Mouse (Mus musculus) forebrain, embryonic 16.5 days (tissue): ENCODE measurements around the gene Plekhb1. TPM values are rescaled to one million over a fixed set of nuclear protein-coding genes. Genes with fewer than 3 reads are reported as not detected.

ENCODE experiments used
- ATAC-seq: fragments of 200-750 bp; cut with Nextera tagmentation; 2 replicates; pipeline ENCODE4 v1.8.0; 2017; ENCODE audit warnings: mild to moderate bottlenecking, moderate library complexity
- H3K27ac ChIP-seq: fragments of 300-500 bp; sonication (generic); 2 replicates; pipeline ENCODE4 v1.5.1; 2014; ENCODE audit warnings: low read length, control low read depth
- H3K27me3 ChIP-seq: fragments of 300-500 bp; sonication (generic); replicated peaks from 2 replicates; pipeline ENCODE4 v1.6.1; 2014; ENCODE audit warnings: low read length; ENCODE audit not compliant: control insufficient read depth, insufficient read depth
- H3K36me3 ChIP-seq: fragments of 300-500 bp; sonication (generic); 2 replicates; pipeline ENCODE4 v1.6.1; 2014; ENCODE audit not compliant: control insufficient read depth, insufficient read depth
- H3K4me1 ChIP-seq: fragments of 300-500 bp; sonication (generic); replicated peaks from 2 replicates; pipeline ENCODE4 v1.6.1; 2014; ENCODE audit warnings: low read length; ENCODE audit not compliant: control insufficient read depth, insufficient read depth
- H3K4me2 ChIP-seq: fragments of 300-500 bp; sonication (generic); 2 replicates; pipeline ENCODE4 v1.6.1; 2014; ENCODE audit warnings: mild to moderate bottlenecking, low read length, control low read depth
- H3K4me3 ChIP-seq: fragments of 300-500 bp; sonication (generic); replicated peaks from 2 replicates; pipeline ENCODE4 v1.5.1; 2014; ENCODE audit warnings: mild to moderate bottlenecking, low read length, control low read depth
- H3K9ac ChIP-seq: fragments of 300-500 bp; sonication (generic); replicated peaks from 2 replicates; pipeline ENCODE4 v1.6.1; 2014; ENCODE audit warnings: low read depth, low read length, control low read depth
- H3K9me3 ChIP-seq: fragments of 300-500 bp; sonication (generic); 2 replicates; pipeline ENCODE4 v1.6.1; 2016; ENCODE audit warnings: low read length; ENCODE audit not compliant: control insufficient read depth
- WGBS: fragments of 180-500 bp; shearing (Covaris S2); extraction: QIAGEN DNeasy Blood & Tissue Kit; methylation state at CpG from one replicate; pipeline ENCODE4 v1.1.7; 2014; 5-methylcytosine and 5-hydroxymethylcytosine counted together
- polyA plus RNA-seq: library from polyadenylated mRNA; unstranded; fragments of >200 nt; fragmentation: Nextera tagmentation; extraction: Ambion mirVana; gene quantifications from 2 replicates; pipeline ENCODE4 v1.2.1, GENCODE M21; 2015

The Plekhb1 gene
- polyA plus RNA-seq, 1 experiment from 2014 or later, result 7.1 TPM

GRCm38 (mm10) chr7:100663190-100663589, 976 bp upstream of the Plekhb1 start:
- peak; percentile 82 for ATAC-seq
- WGBS, result under 1% methylated on average over 13 of the region's 13 CpGs
- Histone ChIP-seq H3K27me3 (no peaks in the 10 kb centered on the region), H3K27ac (peak overlapping the region; percentile 28; the same call in 1 of the 2 replicates), H3K9ac (peak overlapping the region; percentile 39; the same call in 1 of the 2 replicates), H3K36me3 (no peaks in the 10 kb centered on the region), H3K4me1 (peaks cover 12% of the 10 kb centered on the region), H3K4me2 (peak overlapping the region; percentile 46), H3K9me3 (no peaks in the 10 kb centered on the region), H3K4me3 (no peak overlapping the region)

- no peak overlapping the region for H3K4me2 ChIP-seq
- H3K4me1 ChIP-seq, result peaks cover 13% of the 10 kb centered on the region
- H3K27me3 ChIP-seq, result no peaks in the 10 kb centered on the region
- H3K4me3 ChIP-seq, result no peak overlapping the region
- 92% methylated on average over 7 of the region's 7 CpGs for WGBS
- no peak overlapping the region for H3K27ac ChIP-seq
- ATAC-seq, result no peak
- H3K9ac ChIP-seq, result no peak overlapping the region
- no peaks in the 10 kb centered on the region for H3K36me3 ChIP-seq
- H3K9me3 ChIP-seq, result no peaks in the 10 kb centered on the region
These were observed 950 bp downstream of the Plekhb1 start for GRCm38 (mm10) chr7:100661264-100661663.

GRCm38 (mm10) chr7:100658093-100658578, 4.1 kb downstream of the Plekhb1 start:
- H3K27me3 ChIP-seq, result no peaks in the 10 kb centered on the region
- peak overlapping the region; percentile 38 for H3K4me2 ChIP-seq
- H3K27ac ChIP-seq, result no peak overlapping the region
- peak; percentile 39; the same call in 1 of the 2 replicates for ATAC-seq
- no peak overlapping the region for H3K9ac ChIP-seq
- peaks cover 11% of the 10 kb centered on the region for H3K4me1 ChIP-seq
- H3K4me3 ChIP-seq, result no peak overlapping the region
- no peaks in the 10 kb centered on the region for H3K36me3 ChIP-seq
- WGBS, result 35% methylated on average over 18 of the region's 18 CpGs
- H3K9me3 ChIP-seq, result no peaks in the 10 kb centered on the region

- H3K4me3 ChIP-seq, result no peak overlapping the region
- 53% methylated on average over 5 of the region's 5 CpGs for whole genome bisulfite sequencing
- H3K9ac ChIP-seq, result no peak overlapping the region
- H3K27ac ChIP-seq, result no peak overlapping the region
- no peak for ATAC-seq
- H3K27me3 ChIP-seq, result no peaks in the 10 kb centered on the region
- no peak overlapping the region for H3K4me2 ChIP-seq
- no peaks in the 10 kb centered on the region for H3K36me3 ChIP-seq
- peaks cover 9% of the 10 kb centered on the region for H3K4me1 ChIP-seq
- no peaks in the 10 kb centered on the region for H3K9me3 ChIP-seq
These were observed 5.5 kb downstream of the Plekhb1 start for GRCm38 (mm10) chr7:100656739-100657138.

GRCm38 (mm10) chr7:100654441-100654840, 7.8 kb downstream of the Plekhb1 start:
- Histone ChIP-seq H3K4me1 (peaks cover 9% of the 10 kb centered on the region), H3K9ac (no peak overlapping the region), H3K4me2 (no peak overlapping the region), H3K27ac (no peak overlapping the region), H3K27me3 (no peaks in the 10 kb centered on the region), H3K4me3 (no peak overlapping the region), H3K9me3 (no peaks in the 10 kb centered on the region), H3K36me3 (no peaks in the 10 kb centered on the region)
- no peak for ATAC-seq
- WGBS, result 87% methylated on average over 8 of the region's 8 CpGs

GRCm38 (mm10) chr7:100653480-100654266, 8.5 kb downstream of the Plekhb1 start:
- WGBS, result 50% methylated on average over 9 of the region's 9 CpGs
- peaks cover 9% of the 10 kb centered on the region for H3K4me1 ChIP-seq
- H3K4me2 ChIP-seq, result no peak overlapping the region
- no peaks in the 10 kb centered on the region for H3K9me3 ChIP-seq
- H3K4me3 ChIP-seq, result no peak overlapping the region
- H3K36me3 ChIP-seq, result no peaks in the 10 kb centered on the region
- H3K27ac ChIP-seq, result no peak overlapping the region
- H3K9ac ChIP-seq, result no peak overlapping the region
- no peaks in the 10 kb centered on the region for H3K27me3 ChIP-seq
- peak; percentile 73 for ATAC-seq

GRCm38 (mm10) chr7:100651011-100651410, 11.2 kb downstream of the Plekhb1 start:
- no peak for ATAC-seq
- H3K9me3 ChIP-seq, result no peaks in the 10 kb centered on the region
- no peaks in the 10 kb centered on the region for H3K27me3 ChIP-seq
- peaks cover 6% of the 10 kb centered on the region for H3K4me1 ChIP-seq
- no peaks in the 10 kb centered on the region for H3K36me3 ChIP-seq
- H3K4me2 ChIP-seq, result no peak overlapping the region
- no peak overlapping the region for H3K9ac ChIP-seq
- H3K27ac ChIP-seq, result no peak overlapping the region
- 70% methylated on average over 4 of the region's 4 CpGs for WGBS
- H3K4me3 ChIP-seq, result no peak overlapping the region

DNA sequence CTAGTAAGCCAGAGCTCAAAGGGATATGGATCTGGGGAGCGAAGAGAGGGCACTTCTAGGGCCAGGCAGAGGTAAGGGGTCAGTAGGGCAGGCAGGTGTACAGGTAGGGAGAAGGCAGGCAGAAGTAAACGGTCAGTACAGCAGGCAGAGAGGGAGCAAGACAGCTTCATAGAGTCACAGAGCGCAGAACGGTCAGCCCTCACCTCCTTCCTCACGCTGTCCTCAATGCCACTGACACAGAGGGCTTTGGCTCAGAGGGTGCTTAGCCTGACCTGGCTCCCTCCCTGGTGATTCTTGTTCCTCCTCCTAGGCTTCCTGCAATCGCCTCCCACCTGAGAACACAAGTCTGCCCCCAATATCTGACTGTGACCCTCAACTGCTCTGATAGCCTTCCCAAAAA, 11.8 kb downstream of the Plekhb1 start:
- H3K27ac ChIP-seq, result no peak overlapping the region
- no peaks in the 10 kb centered on the region for H3K27me3 ChIP-seq
- no peak overlapping the region for H3K4me2 ChIP-seq
- ATAC-seq, result no peak
- no peak overlapping the region for H3K9ac ChIP-seq
- WGBS, result 78% methylated on average over 6 of the region's 6 CpGs
- peaks cover 6% of the 10 kb centered on the region for H3K4me1 ChIP-seq
- H3K9me3 ChIP-seq, result no peaks in the 10 kb centered on the region
- no peak overlapping the region for H3K4me3 ChIP-seq
- no peaks in the 10 kb centered on the region for H3K36me3 ChIP-seq

DNA sequence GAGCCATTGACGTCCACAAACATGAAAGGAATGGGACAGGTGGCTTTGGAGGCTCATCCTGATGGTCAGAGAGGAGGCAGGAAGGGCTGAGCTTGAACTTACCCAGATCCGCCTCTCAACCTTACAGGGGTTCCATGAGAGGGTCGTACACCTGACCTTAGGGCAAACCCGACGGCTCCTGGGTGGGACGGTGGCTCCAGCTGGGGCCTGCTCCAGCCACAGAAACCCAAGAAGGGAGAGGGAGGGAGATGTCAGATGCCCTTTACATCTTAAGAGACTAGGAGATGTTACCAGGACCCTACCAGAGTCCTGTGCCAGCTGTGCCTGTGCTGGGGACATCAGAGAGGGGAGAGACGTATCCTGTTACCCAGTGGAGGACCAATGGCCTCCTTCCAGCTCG, 12.4 kb downstream of the Plekhb1 start:
- WGBS, result 78% methylated on average over 8 of the region's 8 CpGs
- Histone ChIP-seq H3K27ac (no peak overlapping the region), H3K4me2 (no peak overlapping the region), H3K9me3 (no peaks in the 10 kb centered on the region), H3K9ac (no peak overlapping the region), H3K4me3 (no peak overlapping the region), H3K4me1 (peaks cover 6% of the 10 kb centered on the region), H3K27me3 (no peaks in the 10 kb centered on the region), H3K36me3 (no peaks in the 10 kb centered on the region)
- no peak for ATAC-seq
